Mouse (Mus musculus) thymus, adult 2 months (tissue): ENCODE results near the gene Epn3.

Source experiments
- CTCF ChIP-seq: fragments of 200-500 bp; IDR thresholded peaks from 2 replicates; pipeline ENCODE4 v1.5.1; 2012; ENCODE audit warnings: mild to moderate bottlenecking, control low read depth, low read length, moderate library complexity, borderline replicate concordance; ENCODE audit not compliant: control insufficient read depth, poor library complexity, insufficient read depth; ENCODE audit errors: extremely low read depth
- POLR2A ChIP-seq: fragments of 200-500 bp; IDR thresholded peaks from 2 replicates; pipeline ENCODE4 v1.6.1; 2012; ENCODE audit warnings: mild to moderate bottlenecking, low read length, control low read depth, moderate library complexity; ENCODE audit not compliant: control insufficient read depth, poor library complexity, insufficient read depth; ENCODE audit errors: extremely low read depth

DNA sequence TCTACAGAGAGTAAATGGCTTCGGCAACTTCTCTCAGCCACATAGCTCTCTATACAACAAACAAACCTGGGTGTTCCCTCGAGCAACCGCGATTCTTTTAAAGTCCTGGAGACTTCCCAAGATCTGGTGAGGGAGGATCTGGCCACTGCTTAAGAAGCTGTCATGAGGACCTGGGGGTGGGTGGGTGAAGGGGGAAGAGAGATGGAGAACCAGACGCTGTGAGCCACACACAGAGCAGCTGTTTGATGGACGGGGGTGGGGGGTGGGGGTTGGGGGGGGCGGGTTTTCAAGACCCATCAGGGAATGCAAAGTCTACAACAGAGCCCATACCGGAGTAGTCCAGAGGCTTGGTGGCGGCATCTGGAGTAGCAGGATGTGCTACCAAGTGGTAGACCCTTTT is 13.7 kb upstream of the Epn3 start:
- TF ChIP-seq POLR2A (no peak), CTCF (no peak)
